Mouse (Mus musculus) heart, embryonic 12.5 days (tissue): ENCODE data around the gene Cd160. TPM values are rescaled to one million over a fixed set of nuclear protein-coding genes. Genes with fewer than 3 reads are reported as not detected.

Experiments
- ATAC-seq: fragments of 200-750 bp; cut with Nextera tagmentation; 2 replicates; pipeline ENCODE4 v1.8.0; 2017; ENCODE audit warnings: moderate TSS enrichment, moderate library complexity; ENCODE audit not compliant: insufficient number of reproducible peaks, low FRiP score
- H3K27ac ChIP-seq: fragments of 300-500 bp; sonication (generic); 2 replicates; pipeline ENCODE4 v1.5.1; 2016; ENCODE audit warnings: mild to moderate bottlenecking, moderate library complexity; ENCODE audit not compliant: poor library complexity, severe bottlenecking
- H3K27me3 ChIP-seq: fragments of 300-500 bp; sonication (generic); replicated peaks from 2 replicates; pipeline ENCODE4 v1.6.1; 2016; ENCODE audit warnings: mild to moderate bottlenecking, moderate library complexity
- H3K36me3 ChIP-seq: fragments of 300-500 bp; sonication (generic); 2 replicates; pipeline ENCODE4 v1.6.1; 2016; ENCODE audit warnings: mild to moderate bottlenecking, moderate library complexity
- H3K4me1 ChIP-seq: fragments of 300-500 bp; sonication (generic); replicated peaks from 2 replicates; pipeline ENCODE4 v1.6.1; 2016; ENCODE audit warnings: mild to moderate bottlenecking
- H3K4me2 ChIP-seq: fragments of 300-500 bp; sonication (generic); 2 replicates; pipeline ENCODE4 v1.6.1; 2016; ENCODE audit warnings: mild to moderate bottlenecking, moderate library complexity
- H3K4me3 ChIP-seq: fragments of 300-500 bp; sonication (generic); 2 replicates; pipeline ENCODE4 v1.5.1; 2016; ENCODE audit warnings: mild to moderate bottlenecking
- H3K9ac ChIP-seq: fragments of 300-500 bp; sonication (generic); 2 replicates; pipeline ENCODE4 v1.6.1; 2016; ENCODE audit warnings: mild to moderate bottlenecking, moderate library complexity
- H3K9me3 ChIP-seq: fragments of 300-500 bp; sonication (generic); replicated peaks from 2 replicates; pipeline ENCODE4 v1.6.1; 2016; ENCODE audit warnings: mild to moderate bottlenecking, moderate library complexity
- WGBS: fragments of 180-500 bp; shearing (Covaris S2); methylation state at CpG from one replicate; pipeline ENCODE4 v1.1.7; 2016; 5-methylcytosine and 5-hydroxymethylcytosine counted together
- polyA plus RNA-seq: library from polyadenylated mRNA; unstranded; fragments of >200 nt; fragmentation: Nextera tagmentation; extraction: Ambion mirVana; gene quantifications from 2 replicates; pipeline ENCODE4 v1.2.1, GENCODE M21; 2016

Cd160 gene
- polyA plus RNA-seq, 1 experiment from 2014 or later, result not detected

DNA sequence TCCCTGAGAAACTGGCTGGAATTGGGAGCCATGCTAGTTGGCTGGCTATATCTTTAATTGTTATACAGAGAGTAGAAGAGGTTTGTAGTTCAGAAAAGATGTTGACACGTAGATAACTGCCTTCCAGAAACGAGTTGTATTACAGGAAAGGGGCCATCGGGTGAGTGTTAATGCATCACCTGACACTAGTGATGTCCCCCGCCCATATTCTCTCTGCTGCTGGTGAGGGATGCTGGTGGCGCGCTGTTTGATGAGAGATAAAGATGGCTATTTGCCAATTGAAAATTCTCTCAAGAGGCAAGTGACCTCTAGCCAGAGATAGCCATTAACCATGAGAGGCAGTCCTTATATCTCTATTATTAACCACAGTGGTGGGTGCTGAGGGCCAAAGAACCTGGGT is 23.4 kb upstream of the Cd160 start:
- Histone ChIP-seq H3K4me2 (no peak overlapping the region), H3K36me3 (no peaks in the 10 kb centered on the region), H3K9ac (no peak overlapping the region), H3K4me1 (peaks cover 8% of the 10 kb centered on the region), H3K9me3 (no peaks in the 10 kb centered on the region), H3K27ac (no peak overlapping the region), H3K27me3 (0 out of 2 replicates have a peak, but pooled peaks cover 4% of the 10 kb centered on the region), H3K4me3 (no peak overlapping the region)
- no peak for ATAC-seq
- WGBS, result 52% methylated on average over 6 of the region's 6 CpGs

DNA sequence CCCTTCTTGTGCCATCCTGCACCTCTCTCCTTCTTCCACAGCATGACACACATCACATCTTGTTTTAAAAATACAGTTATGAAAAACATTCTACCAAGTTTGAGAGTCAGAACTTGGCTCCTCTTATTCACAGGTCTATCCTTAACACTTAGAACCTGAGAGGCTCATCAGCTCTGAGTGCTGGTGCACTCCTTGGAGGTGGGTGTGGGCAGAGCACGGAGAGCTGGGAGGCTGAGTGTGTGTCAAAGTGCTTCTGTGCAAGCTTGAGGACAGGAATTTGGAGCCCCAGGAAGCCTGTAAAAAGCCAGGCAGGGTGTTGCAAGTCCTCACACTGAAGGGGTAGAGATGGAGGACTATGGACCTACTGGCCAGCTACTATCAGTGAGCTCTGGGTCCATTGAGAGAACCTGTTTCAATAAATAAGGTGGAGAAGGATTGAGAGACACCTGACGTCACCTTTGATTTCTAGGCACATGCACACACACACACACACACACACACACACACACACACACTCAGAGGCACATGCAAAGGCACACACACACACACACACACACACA is 20.1 kb upstream of the Cd160 start:
- Histone ChIP-seq H3K4me3 (no peak overlapping the region), H3K27ac (no peak overlapping the region), H3K27me3 (0 out of 2 replicates have a peak, but pooled peaks cover 4% of the 10 kb centered on the region), H3K36me3 (no peaks in the 10 kb centered on the region), H3K9ac (no peak overlapping the region), H3K4me1 (peaks cover 11% of the 10 kb centered on the region), H3K9me3 (no peaks in the 10 kb centered on the region), H3K4me2 (no peak overlapping the region)
- WGBS, result 66% methylated on average over 2 of the region's 2 CpGs
- ATAC-seq, result no peak

DNA sequence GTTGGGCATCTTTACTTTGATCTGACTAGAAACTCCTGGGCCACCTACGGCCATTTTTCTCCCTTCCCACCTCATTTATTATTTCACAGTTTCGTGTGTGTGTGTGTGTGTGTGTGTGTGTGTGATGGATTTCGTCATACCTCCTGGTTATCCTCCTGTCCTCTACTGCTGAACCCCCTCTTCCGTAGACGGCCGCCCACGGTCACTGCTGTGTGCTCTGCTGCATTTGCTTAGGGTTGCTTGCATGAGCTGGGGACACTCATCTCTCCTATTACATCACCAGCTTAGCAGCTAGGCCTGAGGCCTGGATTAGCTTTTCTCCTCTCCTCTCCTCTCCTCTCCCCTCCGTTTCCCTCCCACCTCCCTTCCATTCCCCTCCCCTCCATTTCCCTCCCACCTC is 19.3 kb upstream of the Cd160 start:
- ATAC-seq, result no peak
- Histone ChIP-seq H3K9me3 (no peaks in the 10 kb centered on the region), H3K27ac (no peak overlapping the region), H3K4me2 (no peak overlapping the region), H3K4me1 (peaks cover 11% of the 10 kb centered on the region), H3K9ac (no peak overlapping the region), H3K27me3 (0 out of 2 replicates have a peak, but pooled peaks cover 4% of the 10 kb centered on the region), H3K4me3 (no peak overlapping the region), H3K36me3 (no peaks in the 10 kb centered on the region)
- WGBS, result 81% methylated on average over 7 of the region's 8 CpGs

DNA sequence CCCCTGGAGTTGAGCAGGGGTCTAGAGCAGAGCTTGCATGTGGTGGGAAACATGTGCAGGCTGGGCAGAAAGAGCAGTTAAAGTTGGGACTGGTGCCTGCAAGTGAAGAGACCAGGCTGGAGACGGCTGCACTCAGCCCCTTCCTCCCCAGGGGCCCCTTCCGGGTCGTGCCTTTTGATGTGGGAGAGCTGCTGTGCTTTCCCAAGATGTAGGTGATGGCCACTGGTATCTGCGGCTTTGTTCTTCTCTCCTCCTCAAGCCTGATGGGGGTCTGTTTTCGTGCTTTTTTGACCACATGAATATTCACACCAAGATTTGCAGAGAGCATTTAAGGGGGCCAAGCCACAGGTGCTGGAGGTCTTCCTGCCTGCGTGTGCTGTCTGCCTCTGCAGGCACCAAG is 18.5 kb upstream of the Cd160 start:
- Histone ChIP-seq H3K9ac (no peak overlapping the region), H3K9me3 (no peaks in the 10 kb centered on the region), H3K4me1 (peaks cover 11% of the 10 kb centered on the region), H3K36me3 (no peaks in the 10 kb centered on the region), H3K27ac (no peak overlapping the region), H3K27me3 (0 out of 2 replicates have a peak, but pooled peaks cover 4% of the 10 kb centered on the region), H3K4me2 (no peak overlapping the region), H3K4me3 (no peak overlapping the region)
- no peak for ATAC-seq
- 18% methylated on average over 6 of the region's 6 CpGs for WGBS

DNA sequence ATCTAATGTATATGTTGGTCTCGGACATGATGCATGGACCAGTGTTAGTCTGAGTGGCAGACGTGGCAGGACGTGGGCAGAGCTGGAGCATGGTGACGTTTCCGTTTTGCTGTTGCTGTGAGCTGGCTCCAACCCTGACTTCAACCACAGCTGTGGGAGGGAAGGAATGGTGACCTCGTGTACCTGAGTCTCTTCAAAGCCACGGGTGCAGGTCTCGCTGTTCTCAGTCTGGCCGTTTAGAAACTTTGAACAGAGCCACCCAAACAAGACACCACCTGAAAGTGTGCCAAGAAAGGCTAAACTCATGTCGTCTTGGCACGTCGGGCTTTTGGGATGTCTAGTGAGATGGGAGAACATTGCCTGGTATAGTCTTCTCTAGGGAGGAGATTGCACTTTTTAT is 17.8 kb upstream of the Cd160 start:
- Histone ChIP-seq H3K9ac (no peak overlapping the region), H3K4me3 (no peak overlapping the region), H3K27me3 (0 out of 2 replicates have a peak, but pooled peaks cover 4% of the 10 kb centered on the region), H3K27ac (no peak overlapping the region), H3K4me2 (no peak overlapping the region), H3K9me3 (no peaks in the 10 kb centered on the region), H3K36me3 (no peaks in the 10 kb centered on the region), H3K4me1 (peaks cover 11% of the 10 kb centered on the region)
- 85% methylated on average over 12 of the region's 12 CpGs for WGBS
- ATAC-seq, result no peak; the same call in 1 of the 2 replicates

DNA sequence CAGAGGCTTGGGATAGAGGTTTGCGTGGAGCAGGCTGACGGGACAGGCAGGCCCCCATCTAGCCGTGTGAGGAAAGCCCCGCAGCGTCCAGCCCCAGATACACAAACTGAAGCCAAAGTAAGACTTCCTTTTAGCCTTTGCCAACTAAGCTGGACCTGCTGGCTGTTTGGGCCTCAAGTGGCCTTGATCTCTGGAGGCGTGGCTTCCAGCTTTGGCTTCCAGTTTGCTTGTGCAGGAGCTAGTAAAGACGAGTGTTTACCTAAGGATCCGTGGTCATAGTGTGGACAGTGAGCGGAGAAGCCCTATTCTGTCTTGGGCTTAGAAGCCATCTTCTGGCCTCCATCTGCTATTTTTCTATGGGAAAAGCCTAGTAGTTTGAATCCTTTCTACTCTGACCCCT is 16.7 kb upstream of the Cd160 start:
- H3K9me3 ChIP-seq, result no peaks in the 10 kb centered on the region
- no peak overlapping the region for H3K27ac ChIP-seq
- ATAC-seq, result no peak
- 82% methylated on average over 9 of the region's 9 CpGs for WGBS
- no peaks in the 10 kb centered on the region for H3K27me3 ChIP-seq
- no peak overlapping the region for H3K4me2 ChIP-seq
- peaks cover 11% of the 10 kb centered on the region for H3K4me1 ChIP-seq
- H3K36me3 ChIP-seq, result no peaks in the 10 kb centered on the region
- no peak overlapping the region for H3K9ac ChIP-seq
- H3K4me3 ChIP-seq, result no peak overlapping the region

DNA sequence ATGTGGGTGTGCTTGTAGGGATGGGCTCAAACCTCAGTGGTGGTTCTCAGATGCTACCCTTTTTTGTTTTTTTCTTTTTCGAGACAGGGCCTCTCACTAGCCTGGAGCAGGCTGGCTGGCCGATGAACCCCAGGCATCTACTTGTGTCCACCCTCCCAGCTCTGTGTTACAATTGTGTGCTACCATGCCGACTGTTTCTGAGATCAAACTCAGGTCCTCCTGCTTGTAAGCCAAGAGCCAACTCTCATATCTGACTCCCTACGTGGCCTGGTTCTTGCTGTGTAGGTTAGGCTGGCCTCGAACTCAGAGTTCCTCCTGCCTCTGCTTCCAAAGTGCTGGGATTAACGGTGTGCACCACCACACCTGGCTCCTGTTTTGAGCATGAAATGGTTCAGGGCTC is 16.0 kb upstream of the Cd160 start:
- H3K4me3 ChIP-seq, result no peak overlapping the region
- no peaks in the 10 kb centered on the region for H3K27me3 ChIP-seq
- no peak for ATAC-seq
- no peak overlapping the region for H3K27ac ChIP-seq
- H3K9ac ChIP-seq, result no peak overlapping the region
- WGBS, result 94% methylated on average over 6 of the region's 6 CpGs
- no peaks in the 10 kb centered on the region for H3K36me3 ChIP-seq
- no peak overlapping the region for H3K4me2 ChIP-seq
- H3K4me1 ChIP-seq, result peaks cover 11% of the 10 kb centered on the region
- no peaks in the 10 kb centered on the region for H3K9me3 ChIP-seq

DNA sequence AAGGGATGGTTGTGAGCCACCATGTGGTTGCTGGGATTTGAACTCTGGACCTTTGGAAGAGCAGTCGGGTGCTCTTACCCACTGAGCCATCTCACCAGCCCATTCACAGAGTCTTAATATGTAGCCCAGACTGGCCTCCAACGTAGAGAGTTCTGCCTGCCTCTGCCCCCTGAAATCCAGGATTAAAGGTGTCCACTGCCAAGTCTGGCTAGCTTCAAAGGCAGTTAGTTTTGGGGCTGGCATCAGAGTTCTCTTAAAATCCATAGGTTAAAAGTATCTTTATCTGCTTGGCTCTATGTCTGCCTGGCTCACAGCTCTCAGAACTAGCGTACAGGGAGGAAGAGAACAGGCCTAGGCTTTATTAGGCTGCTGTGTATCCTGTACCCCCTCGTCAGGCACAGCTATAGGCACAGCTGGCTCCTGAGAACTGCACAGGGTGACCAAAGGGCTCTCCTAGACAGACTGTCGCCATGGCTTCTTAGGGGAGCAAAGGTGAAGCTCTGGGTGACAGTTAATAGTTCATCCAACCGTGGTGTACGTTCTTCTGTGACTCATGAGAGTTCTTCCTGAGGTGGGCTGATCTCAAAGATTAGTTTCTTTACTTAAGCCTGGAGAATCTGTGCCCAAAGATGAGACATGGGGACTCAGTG is 10.0 kb upstream of the Cd160 start:
- no peak overlapping the region for H3K4me3 ChIP-seq
- H3K27ac ChIP-seq, result no peak overlapping the region
- H3K9ac ChIP-seq, result no peak overlapping the region
- H3K27me3 ChIP-seq, result no peaks in the 10 kb centered on the region
- H3K4me1 ChIP-seq, result no peaks in the 10 kb centered on the region
- H3K4me2 ChIP-seq, result no peak overlapping the region
- no peaks in the 10 kb centered on the region for H3K36me3 ChIP-seq
- no peaks in the 10 kb centered on the region for H3K9me3 ChIP-seq
- no peak for ATAC-seq
- WGBS, result 82% methylated on average over 7 of the region's 7 CpGs

DNA sequence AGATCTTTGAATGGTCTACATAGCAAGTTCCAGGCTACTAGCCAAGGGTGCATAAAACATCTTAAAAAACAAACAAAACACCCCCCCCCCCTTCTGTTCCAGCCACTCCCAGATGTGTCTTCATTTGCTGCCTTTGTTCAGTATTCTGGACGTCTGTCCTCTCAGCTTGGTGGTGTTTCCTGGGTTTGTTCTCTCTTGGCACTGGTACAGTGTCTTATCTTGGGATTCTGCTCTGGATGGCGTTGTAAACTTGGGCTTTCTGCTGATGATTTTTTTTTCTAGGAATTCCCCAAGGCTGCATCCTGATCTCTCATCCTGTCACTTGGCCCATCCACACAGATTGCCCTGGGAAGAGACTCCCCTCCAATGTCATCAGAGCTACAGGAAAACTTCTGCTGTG is 7.3 kb upstream of the Cd160 start:
- WGBS, result 34% methylated on average over 2 of the region's 2 CpGs
- ATAC-seq, result no peak

DNA sequence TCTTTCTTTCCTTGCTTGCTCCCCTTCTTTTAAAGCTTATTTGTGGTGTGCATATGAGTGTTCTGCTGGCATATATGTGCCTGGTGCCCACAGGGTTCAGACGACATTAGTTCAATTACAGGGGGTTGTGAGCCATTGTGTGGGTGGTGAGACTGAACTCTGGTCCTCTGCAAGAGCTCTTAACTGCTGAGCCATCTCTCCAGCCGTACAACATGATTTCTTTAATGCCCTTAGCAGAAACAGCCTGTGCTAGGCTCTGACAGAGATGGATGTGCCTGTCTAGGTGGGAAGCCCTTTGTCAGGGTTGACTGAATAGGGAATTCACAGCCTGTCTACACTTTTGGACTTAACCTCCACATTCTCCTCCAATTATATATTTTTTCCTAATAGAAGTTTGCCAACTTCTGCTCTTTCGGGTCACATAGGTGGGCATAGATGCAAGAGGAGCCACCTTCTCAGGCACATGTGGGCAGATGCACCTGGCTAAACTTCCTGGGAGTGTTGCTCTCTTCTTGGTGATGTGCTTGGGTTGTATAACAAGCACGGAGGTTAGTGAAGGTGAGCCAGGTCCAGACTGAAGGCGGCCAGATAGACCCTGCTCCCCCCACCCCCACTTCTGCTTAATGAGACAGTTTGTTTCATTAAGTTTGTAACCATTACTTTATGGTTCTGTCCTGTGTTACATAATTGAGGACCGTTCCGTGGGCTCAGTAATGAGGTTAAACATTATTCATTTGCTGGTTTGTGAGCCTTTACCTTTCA is 5.6 kb upstream of the Cd160 start:
- Histone ChIP-seq H3K27me3 (no peaks in the 10 kb centered on the region; the same call in 1 of the 2 replicates), H3K4me2 (no peak overlapping the region), H3K9ac (no peak overlapping the region), H3K9me3 (no peaks in the 10 kb centered on the region), H3K4me1 (no peaks in the 10 kb centered on the region), H3K4me3 (no peak overlapping the region), H3K27ac (no peak overlapping the region), H3K36me3 (no peaks in the 10 kb centered on the region)
- WGBS, result 70% methylated on average over 7 of the region's 7 CpGs
- ATAC-seq, result no peak

More for the DNA sequence above, 7.3 kb upstream of the Cd160 start:
- Histone ChIP-seq H3K9me3 (no peaks in the 10 kb centered on the region), H3K9ac (no peak overlapping the region), H3K4me2 (no peak overlapping the region), H3K27ac (no peak overlapping the region), H3K36me3 (no peaks in the 10 kb centered on the region), H3K4me3 (no peak overlapping the region), H3K27me3 (no peaks in the 10 kb centered on the region; the same call in 1 of the 2 replicates), H3K4me1 (no peaks in the 10 kb centered on the region)

DNA sequence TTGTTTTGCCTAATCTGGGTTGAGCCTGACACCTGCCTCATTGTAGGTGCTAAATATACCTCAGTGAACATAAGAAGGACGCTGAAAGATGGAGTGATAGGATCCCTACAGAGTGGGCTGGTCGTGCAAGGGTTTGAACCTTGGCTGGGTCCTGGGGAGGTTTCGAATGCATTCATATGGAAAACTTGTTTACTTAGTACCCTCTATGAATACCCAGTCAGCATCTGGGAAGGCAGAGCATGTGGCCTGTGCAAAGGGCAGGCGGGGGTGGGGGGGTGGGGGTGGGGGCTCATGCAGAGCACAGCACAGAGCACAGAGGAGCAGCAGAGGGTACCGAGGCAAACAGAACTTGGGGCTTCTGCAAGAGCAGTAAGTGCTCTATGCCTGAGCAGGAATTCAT is 3.8 kb upstream of the Cd160 start:
- Histone ChIP-seq H3K4me3 (no peak overlapping the region), H3K9me3 (no peaks in the 10 kb centered on the region), H3K4me2 (no peak overlapping the region), H3K27me3 (peaks cover 8% of the 10 kb centered on the region; the same call in 1 of the 2 replicates), H3K36me3 (no peaks in the 10 kb centered on the region), H3K4me1 (peaks cover 5% of the 10 kb centered on the region), H3K9ac (no peak overlapping the region), H3K27ac (no peak overlapping the region)
- 37% methylated on average over 5 of the region's 5 CpGs for WGBS
- ATAC-seq, result no peak
